ENCODE assay signal across 8 mouse cellular contexts in genomic region chr13:73646397-73647087, GRCm38 (mm10). TPM values are rescaled to one million over a fixed set of nuclear protein-coding genes. Genes with fewer than 3 reads are reported as not detected.
A peak's percentile ranks its signal among the peaks of the same experiment; 100 is the strongest.
DNase-seq lines count a peak whose midpoint lies in the region; ATAC-seq lines count a peak whose summit lies in the region.

No protein-coding gene starts in this region.

- H3K27ac ChIP-seq in embryonic facial prominence, embryonic 11.5 days (replicated peaks; ENCODE audit: low read depth, low read length), result no peak overlapping the region
- no peak overlapping the region for H3K27ac ChIP-seq in midbrain, embryonic 16.5 days (ENCODE audit: low read length)
- no peak overlapping the region for H3K27ac ChIP-seq in stomach, embryonic 14.5 days (ENCODE audit: low read length)

- no peak overlapping the region for H3K9ac ChIP-seq in embryonic facial prominence, embryonic 11.5 days (replicated peaks; ENCODE audit: low read length)
- H3K9ac ChIP-seq in midbrain, embryonic 16.5 days (ENCODE audit: low read depth, low read length), result no peak overlapping the region
- H3K9ac ChIP-seq in stomach, embryonic 14.5 days (replicated peaks; ENCODE audit: low read depth, low read length), result no peak overlapping the region

- peak; percentile 96 for ATAC-seq in activated CD4-positive, CD25-positive, alpha-beta regulatory T cell, adult 4 months
- no peak for ATAC-seq in embryonic facial prominence, embryonic 11.5 days (replicated peaks; ENCODE audit: insufficient number of reproducible peaks, low FRiP score, low TSS enrichment, low read depth)
- peak; percentile 80 for ATAC-seq in midbrain, embryonic 16.5 days
- 0 out of 2 replicates have a peak, but pooled peaks have one; percentile 58 for ATAC-seq in stomach, embryonic 14.5 days (ENCODE audit: insufficient number of reproducible peaks, insufficient read depth, low FRiP score, low read depth)

- H3K27me3 ChIP-seq in embryonic facial prominence, embryonic 11.5 days (ENCODE audit: control insufficient read depth, insufficient read depth, low read length), result no peaks in the 10 kb centered on the region
- no peaks in the 10 kb centered on the region for H3K27me3 ChIP-seq in midbrain, embryonic 16.5 days (ENCODE audit: control insufficient read depth, insufficient read depth, low read depth, low read length)
- H3K27me3 ChIP-seq in stomach, embryonic 14.5 days (ENCODE audit: control insufficient read depth, insufficient read depth, low read length), result no peaks in the 10 kb centered on the region

- no peaks in the 10 kb centered on the region for H3K4me1 ChIP-seq in embryonic facial prominence, embryonic 11.5 days (ENCODE audit: control insufficient read depth, insufficient read depth, low read length)
- no peaks in the 10 kb centered on the region for H3K4me1 ChIP-seq in midbrain, embryonic 16.5 days (ENCODE audit: control insufficient read depth, insufficient read depth, low read length)
- no peaks in the 10 kb centered on the region for H3K4me1 ChIP-seq in stomach, embryonic 14.5 days (ENCODE audit: control insufficient read depth, insufficient read depth, low read length)

- no peak overlapping the region for H3K4me2 ChIP-seq in embryonic facial prominence, embryonic 11.5 days (ENCODE audit: low read depth, low read length)
- no peak overlapping the region for H3K4me2 ChIP-seq in midbrain, embryonic 16.5 days (ENCODE audit: low read length)
- H3K4me2 ChIP-seq in stomach, embryonic 14.5 days (replicated peaks; ENCODE audit: low read depth, low read length), result no peak overlapping the region

- H3K4me3 ChIP-seq in embryonic facial prominence, embryonic 11.5 days (ENCODE audit: low read depth, low read length), result no peak overlapping the region
- no peak overlapping the region for H3K4me3 ChIP-seq in midbrain, embryonic 16.5 days (ENCODE audit: low read depth, low read length)
- no peak overlapping the region for H3K4me3 ChIP-seq in stomach, embryonic 14.5 days (ENCODE audit: low read depth, low read length)

- WGBS in embryonic facial prominence, embryonic 11.5 days, result 39% methylated on average over 6 of the region's 6 CpGs
- 39% methylated on average over 6 of the region's 6 CpGs for WGBS in midbrain, embryonic 16.5 days
- 40% methylated on average over 6 of the region's 6 CpGs for WGBS in stomach, embryonic 14.5 days

- DNase-seq in gastrocnemius, postnatal 14 days, result peak; percentile 30
- no peak for DNase-seq in gastrocnemius, adult 18-20 months (ENCODE audit: low spot score)
- DNase-seq in embryonic facial prominence, embryonic 11.5 days (ENCODE audit: low spot score), result peak; percentile 55
- DNase-seq in induced T-regulatory cell, adult 2 months (ENCODE audit: low read depth), result peak; percentile 80
- peak; percentile 71 to 79 for DNase-seq in left cerebral cortex, postnatal 14 days (ENCODE audit: low spot score in 2 of 2)

- H3K36me3 ChIP-seq in embryonic facial prominence, embryonic 11.5 days (replicated peaks; ENCODE audit: control insufficient read depth, insufficient read depth, low read depth, low read length), result no peaks in the 10 kb centered on the region
- peaks cover 9% of the 10 kb centered on the region for H3K36me3 ChIP-seq in midbrain, embryonic 16.5 days (ENCODE audit: control insufficient read depth, insufficient read depth, low read length)
- H3K36me3 ChIP-seq in stomach, embryonic 14.5 days (ENCODE audit: control insufficient read depth, insufficient read depth, low read length), result peaks cover 5% of the 10 kb centered on the region; the same call in 1 of the 2 replicates

- intact Hi-C loops in gastrocnemius, postnatal 14 days (cut with DNase I; ENCODE audit: low total_unique reads), result loop anchor here (2.0 kb wide), 1 partner anchor 48 kb away; no protein-coding TSS in a partner anchor
- intact Hi-C loops in left cerebral cortex, postnatal 14 days (cut with DNase I), result loop anchor here (2.0 to 5.0 kb wide), 3 partner anchors 46 to 261 kb away; no protein-coding TSS in a partner anchor

- no peaks in the 10 kb centered on the region for H3K9me3 ChIP-seq in embryonic facial prominence, embryonic 11.5 days (replicated peaks; ENCODE audit: control insufficient read depth, low read length)
- no peaks in the 10 kb centered on the region for H3K9me3 ChIP-seq in midbrain, embryonic 16.5 days (replicated peaks; ENCODE audit: control insufficient read depth, low read length, poor library complexity, severe bottlenecking)
- no peaks in the 10 kb centered on the region for H3K9me3 ChIP-seq in stomach, embryonic 14.5 days (ENCODE audit: control insufficient read depth, low read depth, low read length)

RNA-seq across cellular contexts. Expression of gene Tert, which starts 19.8 kb away (rescaled TPM):
- under 1 TPM; 0.14 to 0.18 TPM for total RNA-seq in gastrocnemius, postnatal 14 days (2021)
- under 1 TPM in 1 of 2 experiments, not detected in 1; 0.07 TPM for total RNA-seq in gastrocnemius, adult 18-20 months (2021)
- 1 to 10 TPM; 2.4 to 2.8 TPM for polyA plus RNA-seq in activated CD4-positive, CD25-positive, alpha-beta regulatory T cell, adult 4 months (2017; shearing (Covaris generic))
- 3.3 and 3.8 TPM in 2 replicates for polyA plus RNA-seq in embryonic facial prominence, embryonic 11.5 days (2014; fragmentation: Nextera tagmentation; extraction: Ambion mirVana)
- 1 to 10 TPM; 2.3 to 2.9 TPM for total RNA-seq in left cerebral cortex, postnatal 14 days (2021)
- polyA plus RNA-seq in midbrain, embryonic 16.5 days (2015; fragmentation: Nextera tagmentation; extraction: Ambion mirVana), result 6.2 and 8.5 TPM in 2 replicates
- 5.3 and 5.7 TPM in 2 replicates for polyA plus RNA-seq in stomach, embryonic 14.5 days (2014; fragmentation: Nextera tagmentation; extraction: Ambion mirVana)

RNA-seq across cellular contexts. Expression of gene Slc6a18, which starts 31.3 kb away (rescaled TPM):
- under 1 TPM; 0.16 to 0.62 TPM for total RNA-seq in gastrocnemius, postnatal 14 days (2021)
- under 1 TPM; 0.18 to 0.28 TPM for total RNA-seq in gastrocnemius, adult 18-20 months (2021)
- not detected for polyA plus RNA-seq in activated CD4-positive, CD25-positive, alpha-beta regulatory T cell, adult 4 months (2017; shearing (Covaris generic))
- not detected in 2 replicates for polyA plus RNA-seq in embryonic facial prominence, embryonic 11.5 days (2014; fragmentation: Nextera tagmentation; extraction: Ambion mirVana)
- not detected for total RNA-seq in left cerebral cortex, postnatal 14 days (2021)
- not detected in 2 replicates for polyA plus RNA-seq in midbrain, embryonic 16.5 days (2015; fragmentation: Nextera tagmentation; extraction: Ambion mirVana)
- not detected in 2 replicates for polyA plus RNA-seq in stomach, embryonic 14.5 days (2014; fragmentation: Nextera tagmentation; extraction: Ambion mirVana)

RNA-seq across cellular contexts. Expression of gene Clptm1l, which starts 42.7 kb away (rescaled TPM):
- 10 to 100 TPM; 39.5 to 50.3 TPM for total RNA-seq in gastrocnemius, postnatal 14 days (2021)
- total RNA-seq in gastrocnemius, adult 18-20 months (2021), result 10 to 100 TPM; 30.0 to 36.6 TPM
- 10 to 100 TPM; 30.6 to 33.6 TPM for polyA plus RNA-seq in activated CD4-positive, CD25-positive, alpha-beta regulatory T cell, adult 4 months (2017; shearing (Covaris generic))
- 110 and 124 TPM in 2 replicates for polyA plus RNA-seq in embryonic facial prominence, embryonic 11.5 days (2014; fragmentation: Nextera tagmentation; extraction: Ambion mirVana)
- total RNA-seq in left cerebral cortex, postnatal 14 days (2021), result 100 to 1,000 TPM; 121 to 131 TPM
- 133 and 136 TPM in 2 replicates for polyA plus RNA-seq in midbrain, embryonic 16.5 days (2015; fragmentation: Nextera tagmentation; extraction: Ambion mirVana)
- polyA plus RNA-seq in stomach, embryonic 14.5 days (2014; fragmentation: Nextera tagmentation; extraction: Ambion mirVana), result 108 and 115 TPM in 2 replicates

RNA-seq across cellular contexts. Expression of gene Slc6a19, which starts 58.1 kb away (rescaled TPM):
- under 1 TPM in 1 of 2 experiments, not detected in 1; 0.12 TPM for total RNA-seq in gastrocnemius, postnatal 14 days (2021)
- total RNA-seq in gastrocnemius, adult 18-20 months (2021), result under 1 TPM in 1 of 2 experiments, not detected in 1; 0.05 TPM
- polyA plus RNA-seq in activated CD4-positive, CD25-positive, alpha-beta regulatory T cell, adult 4 months (2017; shearing (Covaris generic)), result under 1 TPM in 1 of 2 experiments, not detected in 1; 0.26 TPM
- 0.08 and 0.32 TPM in 2 replicates for polyA plus RNA-seq in embryonic facial prominence, embryonic 11.5 days (2014; fragmentation: Nextera tagmentation; extraction: Ambion mirVana)
- under 1 TPM in 1 of 2 experiments, not detected in 1; 0.09 TPM for total RNA-seq in left cerebral cortex, postnatal 14 days (2021)
- polyA plus RNA-seq in midbrain, embryonic 16.5 days (2015; fragmentation: Nextera tagmentation; extraction: Ambion mirVana), result 0.11 and 0.30 TPM in 2 replicates
- polyA plus RNA-seq in stomach, embryonic 14.5 days (2014; fragmentation: Nextera tagmentation; extraction: Ambion mirVana), result not detected in 2 replicates
